Mouse (Mus musculus) myocyte (in vitro differentiated cells): ENCODE data around the gene Rbm28.

Source experiments
- CEBPB ChIP-seq: IDR thresholded peaks from 2 replicates; pipeline ENCODE4 v1.6.1; 2011; ENCODE audit warnings: mild to moderate bottlenecking, moderate library complexity; ENCODE audit not compliant: poor library complexity, insufficient read depth, severe bottlenecking
- E2F4 ChIP-seq: IDR thresholded peaks from one replicate; pipeline ENCODE4 v1.6.1; 2011; ENCODE audit warnings: mild to moderate bottlenecking, control low read depth, moderate library complexity; ENCODE audit not compliant: insufficient read depth
- MAX ChIP-seq: IDR thresholded peaks from one replicate; pipeline ENCODE4 v1.6.1; 2011; ENCODE audit warnings: low read depth, mild to moderate bottlenecking, control low read depth
- POLR2A ChIP-seq: IDR thresholded peaks from one replicate; pipeline ENCODE4 v1.6.1; 2011; ENCODE audit warnings: low read depth, mild to moderate bottlenecking, control low read depth, moderate library complexity; ENCODE audit not compliant: insufficient read length
- POLR2AphosphoS2 ChIP-seq: IDR thresholded peaks from one replicate; pipeline ENCODE4 v1.6.1; 2011; ENCODE audit warnings: low read depth, control low read depth; ENCODE audit not compliant: insufficient read length
- TCF12 ChIP-seq: IDR thresholded peaks from one replicate; pipeline ENCODE4 v1.6.1; 2011; ENCODE audit warnings: mild to moderate bottlenecking, control low read depth; ENCODE audit not compliant: poor library complexity, insufficient read depth, severe bottlenecking
- TCF3 ChIP-seq: IDR thresholded peaks from one replicate; pipeline ENCODE4 v1.6.1; 2011; ENCODE audit warnings: low read depth, control low read depth; ENCODE audit not compliant: insufficient read length
- USF1 ChIP-seq: IDR thresholded peaks from one replicate; pipeline ENCODE4 v1.6.1; 2011; ENCODE audit warnings: low read depth, mild to moderate bottlenecking, control low read depth, moderate library complexity

GRCm38 (mm10) chr6:29178888-29179658 is 14.3 kb upstream of the Rbm28 start, which contains the start of gene Prrt4:
- TF ChIP-seq POLR2A (no peak), MAX (no peak), TCF12 (no peak), POLR2AphosphoS2 (no peak), TCF3 (no peak), USF1 (no peak), CEBPB (no peak), E2F4 (no peak)
